Mouse (Mus musculus): ENCODE data around the gene Fntb.

DNA sequence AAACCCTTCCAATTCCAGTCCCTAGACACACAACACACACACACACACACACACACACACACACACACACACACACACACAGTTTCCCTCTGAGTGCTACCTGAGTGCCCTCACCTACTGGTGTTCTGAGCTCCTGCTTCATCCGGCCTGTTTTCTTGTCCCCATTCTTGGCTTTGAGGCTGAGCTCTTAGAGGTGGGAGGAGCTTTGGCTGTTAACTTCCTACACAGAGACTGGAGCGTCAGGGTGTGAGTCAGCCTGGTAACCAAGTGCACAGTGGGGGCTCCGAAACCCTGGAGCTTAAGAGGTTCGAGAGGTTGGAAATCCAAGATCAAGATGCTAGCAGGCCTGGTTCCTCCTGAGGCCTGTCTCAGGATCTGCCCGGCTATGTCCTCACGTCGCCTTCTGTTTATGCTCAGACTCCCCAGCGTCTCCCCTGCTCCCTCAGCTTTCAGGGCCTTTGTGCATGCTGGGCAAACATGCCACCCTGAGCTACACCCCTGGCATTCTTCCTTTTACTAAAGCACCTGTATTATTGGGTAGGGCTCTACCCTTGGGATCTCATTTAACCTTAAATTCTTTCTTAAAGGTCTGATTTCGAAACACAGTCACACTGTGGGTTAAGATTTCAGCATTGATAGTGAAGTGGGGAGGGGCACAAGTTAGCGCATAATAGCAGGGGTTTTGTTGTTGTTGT is 102.3 kb downstream of the Fntb start:
- TF ChIP-seq CTCF (IDR thresholded peaks at IDR 0.05; ENCODE audit: insufficient read depth, low read length): no peak
- TF ChIP-seq POLR2A (IDR thresholded peaks at IDR 0.05; ENCODE audit: borderline replicate concordance, extremely low read depth, low read depth, low read length): no peak
